Mouse (Mus musculus) 3134 (cell line): ENCODE measurements around the gene Lrtm2.
A peak's percentile ranks its signal among the peaks of the same experiment; 100 is the strongest.

Experiments
- DNase-seq: peaks from one replicate; pipeline ENCODE4 v3.0.0-alpha.2; 2011; ENCODE audit warnings: low spot score; ENCODE audit not compliant: insufficient read length; ENCODE audit errors: extremely low read depth

The Lrtm2 gene

GRCm38 (mm10) chr6:119337287-119337686, 6.7 kb upstream of the Lrtm2 start:
- DNase-seq, result no peak

DNA sequence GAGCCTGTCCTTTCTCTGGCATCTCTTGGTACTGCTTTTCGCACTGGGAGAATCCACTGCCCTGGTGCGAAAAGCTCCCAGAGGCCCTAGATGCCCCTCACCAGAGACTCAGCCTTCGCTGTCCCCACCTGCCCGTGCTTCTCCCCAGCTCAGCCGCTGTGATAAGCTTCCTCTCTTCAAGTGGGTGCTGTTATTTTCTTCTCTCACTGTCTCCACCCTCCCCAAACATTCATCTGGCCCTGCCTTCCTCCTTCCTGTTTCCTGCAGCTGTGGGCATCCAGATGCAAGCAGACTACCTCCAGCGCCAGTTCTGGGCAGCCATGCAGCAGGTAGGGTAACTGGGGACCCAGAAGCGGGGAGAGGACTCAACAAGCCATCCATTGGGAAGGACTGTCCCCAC, 5.6 kb upstream of the Lrtm2 start:
- no peak for DNase-seq

- no peak for DNase-seq
These were observed 3.3 kb upstream of the Lrtm2 start for GRCm38 (mm10) chr6:119333831-119334230.

- peak; percentile 57 for DNase-seq
These were observed 2.6 kb upstream of the Lrtm2 start for GRCm38 (mm10) chr6:119333202-119333601.

DNA sequence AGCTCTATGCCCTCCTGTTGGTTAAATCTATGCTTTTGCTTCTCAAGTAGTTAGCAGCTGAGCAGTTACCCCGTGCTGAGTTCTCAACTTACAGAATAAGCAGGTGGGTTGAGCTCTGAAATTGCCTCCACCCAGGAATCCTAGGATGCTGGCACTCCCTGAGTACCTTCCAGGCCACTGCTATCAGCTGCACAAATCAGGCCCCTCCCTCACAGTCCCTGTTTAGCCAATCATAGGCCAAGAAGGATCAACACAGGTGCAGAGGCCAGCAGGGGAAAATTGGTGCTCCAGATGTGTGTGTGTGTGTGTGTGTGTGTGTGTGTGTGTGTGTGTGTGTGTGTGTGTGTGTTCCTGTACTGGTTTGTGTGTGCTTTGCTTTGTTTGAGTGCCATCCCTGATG, 1.5 kb upstream of the Lrtm2 start:
- no peak for DNase-seq

GRCm38 (mm10) chr6:119329936-119330335, 630 bp downstream of the Lrtm2 start:
- no peak for DNase-seq

- peak; percentile 72 for DNase-seq
These were observed 1.3 kb downstream of the Lrtm2 start for GRCm38 (mm10) chr6:119329215-119329714.

GRCm38 (mm10) chr6:119328521-119329115, 1.9 kb downstream of the Lrtm2 start:
- DNase-seq, result no peak

DNA sequence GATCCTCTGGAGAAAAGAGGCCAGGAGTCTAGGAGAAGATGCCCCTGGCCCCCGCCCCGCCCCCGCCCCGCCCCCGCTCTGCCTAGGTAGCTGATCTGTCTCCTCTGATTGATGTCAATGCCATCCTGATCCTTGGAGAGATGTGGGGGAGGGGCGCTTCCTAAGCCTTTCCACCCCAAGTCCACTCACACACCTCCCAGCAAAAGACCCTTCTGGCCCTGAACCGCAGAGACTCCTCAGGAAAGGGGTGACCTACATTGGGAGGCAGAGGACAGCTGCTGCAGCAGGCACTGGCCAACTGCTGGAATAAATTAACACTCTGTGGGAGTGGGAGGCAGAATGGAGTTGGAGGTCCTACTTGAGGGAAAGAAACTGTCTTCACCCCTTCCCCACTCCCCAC, 4.0 kb downstream of the Lrtm2 start:
- DNase-seq, result no peak

GRCm38 (mm10) chr6:119325978-119326377, 4.6 kb downstream of the Lrtm2 start:
- DNase-seq, result no peak

GRCm38 (mm10) chr6:119324776-119325175, 5.8 kb downstream of the Lrtm2 start:
- DNase-seq, result no peak

DNA sequence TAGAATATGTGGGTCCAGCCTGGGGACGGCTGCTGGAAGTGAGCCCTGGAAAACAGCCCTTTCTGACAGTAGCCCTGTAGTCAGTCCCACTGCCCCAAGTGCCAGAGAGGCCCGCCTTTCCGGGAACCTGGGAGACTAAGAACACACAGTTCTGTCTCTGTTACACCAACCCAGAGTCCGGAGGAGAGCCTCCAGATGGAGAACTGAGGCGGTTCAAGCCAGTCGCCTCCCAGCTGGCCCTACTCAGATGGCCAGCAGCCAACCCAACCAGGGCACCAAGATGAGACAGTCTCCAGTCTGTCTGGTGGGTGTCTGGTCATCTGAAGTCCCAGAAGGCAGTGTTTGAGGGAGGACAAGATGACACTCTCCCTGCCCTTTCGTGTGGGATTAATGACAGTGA, 8.8 kb downstream of the Lrtm2 start:
- DNase-seq, result no peak

GRCm38 (mm10) chr6:119320481-119320880, 10.1 kb downstream of the Lrtm2 start:
- no peak for DNase-seq

GRCm38 (mm10) chr6:119319358-119319757, 11.2 kb downstream of the Lrtm2 start:
- no peak for DNase-seq

DNA sequence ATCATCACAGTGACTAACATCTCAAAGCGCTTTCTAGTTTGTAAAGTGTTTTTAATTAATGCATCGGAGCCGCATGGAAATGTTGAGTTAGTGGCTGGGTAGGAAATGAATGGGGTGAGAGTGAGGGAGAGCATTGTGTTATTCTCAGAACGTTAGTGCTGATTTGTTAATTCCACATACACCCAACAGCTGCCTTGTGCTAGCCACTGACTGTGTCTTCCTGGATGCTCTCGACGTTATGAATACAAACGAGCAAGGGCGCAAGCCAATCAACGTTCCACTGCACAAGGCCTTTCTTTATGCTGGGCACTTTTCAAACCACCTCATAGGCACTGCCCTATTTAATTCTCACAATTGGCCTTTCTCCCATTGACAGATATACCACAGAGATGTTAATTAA, 11.8 kb downstream of the Lrtm2 start:
- DNase-seq, result no peak

- DNase-seq, result no peak
These were observed 15.7 kb downstream of the Lrtm2 start for GRCm38 (mm10) chr6:119314751-119315476.

GRCm38 (mm10) chr6:119313588-119314375, 16.8 kb downstream of the Lrtm2 start:
- DNase-seq, result no peak

GRCm38 (mm10) chr6:119313096-119313495, 17.5 kb downstream of the Lrtm2 start:
- no peak for DNase-seq

GRCm38 (mm10) chr6:119312381-119312780, 18.2 kb downstream of the Lrtm2 start:
- DNase-seq, result no peak

- DNase-seq, result no peak
These were observed 20.4 kb downstream of the Lrtm2 start for GRCm38 (mm10) chr6:119310176-119310575.

- no peak for DNase-seq
These were observed 22.6 kb downstream of the Lrtm2 start for GRCm38 (mm10) chr6:119307867-119308413.
